Mouse (Mus musculus) intestine, postnatal 0 days (tissue): ENCODE data around the gene Edil3. TPM values are rescaled to one million over a fixed set of nuclear protein-coding genes. Genes with fewer than 3 reads are reported as not detected.

Experiments used
- ATAC-seq: fragments of 200-750 bp; cut with Nextera tagmentation; 2 replicates; pipeline ENCODE4 v1.8.0; 2017; ENCODE audit warnings: mild to moderate bottlenecking, moderate TSS enrichment, moderate library complexity
- H3K27ac ChIP-seq: fragments of 300-500 bp; sonication (generic); 2 replicates; pipeline ENCODE4 v1.5.1; 2014; ENCODE audit warnings: mild to moderate bottlenecking, low read depth, low read length, moderate library complexity
- H3K27me3 ChIP-seq: fragments of 300-500 bp; sonication (generic); replicated peaks from 2 replicates; pipeline ENCODE4 v1.6.1; 2014; ENCODE audit warnings: low read length, mixed read lengths; ENCODE audit not compliant: control insufficient read depth, insufficient read depth
- H3K36me3 ChIP-seq: fragments of 300-500 bp; sonication (generic); 2 replicates; pipeline ENCODE4 v1.6.1; 2014; ENCODE audit warnings: mild to moderate bottlenecking, moderate library complexity; ENCODE audit not compliant: control insufficient read depth, insufficient read depth
- H3K4me1 ChIP-seq: fragments of 300-500 bp; sonication (generic); replicated peaks from 2 replicates; pipeline ENCODE4 v1.6.1; 2014; ENCODE audit warnings: antibody characterized with exemption, low read length, mixed read lengths; ENCODE audit not compliant: control insufficient read depth, insufficient read depth
- H3K4me2 ChIP-seq: fragments of 300-500 bp; sonication (generic); replicated peaks from 2 replicates; pipeline ENCODE4 v1.6.1; 2014; ENCODE audit warnings: low read depth, mild to moderate bottlenecking, moderate library complexity
- H3K4me3 ChIP-seq: fragments of 300-500 bp; sonication (generic); 2 replicates; pipeline ENCODE4 v1.5.1; 2014; ENCODE audit warnings: low read depth, low read length
- H3K9ac ChIP-seq: fragments of 300-500 bp; sonication (generic); 2 replicates; pipeline ENCODE4 v1.6.1; 2014; ENCODE audit warnings: mild to moderate bottlenecking, low read depth, low read length
- H3K9me3 ChIP-seq: fragments of 300-500 bp; sonication (generic); 2 replicates; pipeline ENCODE4 v1.6.1; 2016; ENCODE audit warnings: mixed run types; ENCODE audit not compliant: control insufficient read depth
- CTCF ChIP-seq: sonication (generic); IDR thresholded peaks from 2 replicates; pipeline ENCODE4 v1.5.1; 2016; ENCODE audit warnings: low read depth, mild to moderate bottlenecking, control low read depth, antibody characterized with exemption, moderate library complexity
- WGBS: fragments of 180-500 bp; shearing (Covaris S2); extraction: QIAGEN DNeasy Blood & Tissue Kit; methylation state at CpG from one replicate; pipeline ENCODE4 v1.1.7; 2014; 5-methylcytosine and 5-hydroxymethylcytosine counted together
- polyA plus RNA-seq: library from polyadenylated mRNA; unstranded; fragments of >200 nt; fragmentation: Nextera tagmentation; extraction: Ambion mirVana; gene quantifications from 2 replicates; pipeline ENCODE4 v1.2.1, GENCODE M21; 2015

The Edil3 gene
- polyA plus RNA-seq, 1 experiment from 2014 or later = 3.0 TPM

DNA sequence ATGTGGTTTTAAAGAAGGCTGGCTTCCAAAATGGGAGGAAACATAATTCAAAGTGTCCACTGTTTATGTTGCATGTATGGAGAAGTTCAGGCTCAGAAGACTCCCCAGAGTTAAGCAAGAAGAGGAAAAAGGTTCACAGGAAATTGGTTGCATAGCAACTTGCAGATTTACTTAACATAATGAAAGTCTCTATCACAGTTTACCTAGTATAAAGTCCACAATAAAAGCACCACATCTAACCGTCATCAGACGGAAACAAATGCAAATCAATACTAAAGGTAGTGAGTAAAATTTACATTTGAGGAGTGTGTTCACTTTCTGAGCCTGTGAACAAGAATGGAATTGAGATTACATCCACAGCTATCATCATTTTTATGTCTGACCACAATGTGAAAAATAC lies 353.9 kb downstream of the Edil3 start:
- Histone ChIP-seq H3K9ac (no peak overlapping the region), H3K9me3 (no peaks in the 10 kb centered on the region), H3K27me3 (no peaks in the 10 kb centered on the region), H3K27ac (no peak overlapping the region), H3K36me3 (no peaks in the 10 kb centered on the region), H3K4me3 (no peak overlapping the region), H3K4me2 (no peak overlapping the region), H3K4me1 (no peaks in the 10 kb centered on the region)
- ATAC-seq = no peak
- no peak for TF ChIP-seq CTCF
- WGBS = 28% methylated on average over 2 of the region's 2 CpGs

GRCm38 (mm10) chr13:89189051-89189450 lies 367.8 kb downstream of the Edil3 start:
- WGBS = 94% methylated on average over 1 of the region's 1 CpGs
- H3K4me2 ChIP-seq = no peak overlapping the region
- no peak for ATAC-seq

GRCm38 (mm10) chr13:89197019-89197418 lies 375.7 kb downstream of the Edil3 start:
- H3K27me3 ChIP-seq = no peaks in the 10 kb centered on the region
- no peak overlapping the region for H3K9ac ChIP-seq
- H3K36me3 ChIP-seq = no peaks in the 10 kb centered on the region
- H3K27ac ChIP-seq = no peak overlapping the region
- no peak overlapping the region for H3K4me3 ChIP-seq
- H3K9me3 ChIP-seq = no peaks in the 10 kb centered on the region
- H3K4me2 ChIP-seq = no peak overlapping the region
- 67% methylated on average over 2 of the region's 2 CpGs for WGBS
- TF ChIP-seq CTCF = no peak
- H3K4me1 ChIP-seq = no peaks in the 10 kb centered on the region
- ATAC-seq = no peak

More at GRCm38 (mm10) chr13:89189051-89189450, 367.8 kb downstream of the Edil3 start:
- Histone ChIP-seq H3K27ac (no peak overlapping the region), H3K9ac (no peak overlapping the region), H3K36me3 (no peaks in the 10 kb centered on the region), H3K27me3 (no peaks in the 10 kb centered on the region), H3K9me3 (no peaks in the 10 kb centered on the region), H3K4me1 (no peaks in the 10 kb centered on the region), H3K4me3 (no peak overlapping the region)
- no peak for TF ChIP-seq CTCF

- TF ChIP-seq CTCF = no peak
- Histone ChIP-seq H3K27ac (no peak overlapping the region), H3K27me3 (no peaks in the 10 kb centered on the region), H3K36me3 (no peaks in the 10 kb centered on the region), H3K4me3 (no peak overlapping the region), H3K4me2 (no peak overlapping the region), H3K9me3 (no peaks in the 10 kb centered on the region), H3K9ac (no peak overlapping the region), H3K4me1 (no peaks in the 10 kb centered on the region)
- WGBS = 65% methylated on average over 2 of the region's 2 CpGs
- no peak for ATAC-seq
These were observed 378.0 kb downstream of the Edil3 start for GRCm38 (mm10) chr13:89199275-89199674.

DNA sequence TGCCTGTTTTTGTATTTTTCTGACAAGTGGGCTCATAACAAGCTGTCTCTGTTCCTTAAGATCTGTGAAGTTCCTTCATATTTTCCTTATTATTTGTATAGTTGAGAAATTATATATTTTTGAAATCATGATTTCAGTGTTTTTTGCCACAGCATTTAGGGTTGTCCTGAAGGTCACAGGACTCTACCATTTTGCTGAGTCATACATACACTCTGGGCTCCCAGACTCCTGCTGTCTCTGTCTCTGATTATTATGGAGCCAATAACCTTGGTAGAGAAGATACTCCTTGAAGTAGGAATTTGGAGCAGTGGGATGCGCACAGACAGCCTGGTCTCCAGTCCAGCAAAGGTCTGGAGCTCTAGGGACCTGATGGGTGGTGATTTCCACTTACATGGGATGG lies 416.8 kb downstream of the Edil3 start:
- ATAC-seq = no peak
- Histone ChIP-seq H3K4me3 (no peak overlapping the region), H3K4me2 (no peak overlapping the region), H3K36me3 (no peaks in the 10 kb centered on the region), H3K9me3 (no peaks in the 10 kb centered on the region), H3K4me1 (no peaks in the 10 kb centered on the region), H3K9ac (no peak overlapping the region), H3K27me3 (no peaks in the 10 kb centered on the region), H3K27ac (no peak overlapping the region)
- no peak for TF ChIP-seq CTCF
- WGBS = 100% methylated on average over 1 of the region's 1 CpGs

GRCm38 (mm10) chr13:89253990-89254642 lies 432.8 kb downstream of the Edil3 start:
- WGBS = 78% methylated on average over 4 of the region's 4 CpGs
- no peaks in the 10 kb centered on the region for H3K27me3 ChIP-seq
- no peaks in the 10 kb centered on the region for H3K4me1 ChIP-seq
- ATAC-seq = no peak
- TF ChIP-seq CTCF = no peak
- H3K9me3 ChIP-seq = no peaks in the 10 kb centered on the region
- no peaks in the 10 kb centered on the region for H3K36me3 ChIP-seq
- H3K4me3 ChIP-seq = no peak overlapping the region
- H3K9ac ChIP-seq = no peak overlapping the region
- no peak overlapping the region for H3K4me2 ChIP-seq
- no peak overlapping the region for H3K27ac ChIP-seq
